Mouse (Mus musculus): ENCODE data around the gene Ap2a2.
"Not testable (repeated sequence)": the region's sequence is repeated elsewhere in the genome, so short reads cannot be mapped to it uniquely, and the experiment has no call there.

GRCm38 (mm10) chr7:141638513-141639334, 76.8 kb downstream of the Ap2a2 start:
- TF ChIP-seq CTCF, POLR2A (IDR thresholded peaks at IDR 0.05; ENCODE audit: insufficient read depth, low read depth, low read length): not testable (repeated sequence)

All from olfactory bulb, adult 2 months (tissue).